Mouse (Mus musculus) G1E-ER4 (cell line): ENCODE measurements around the gene Krtap3-3. TPM values are rescaled to one million over a fixed set of nuclear protein-coding genes. Genes with fewer than 3 reads are reported as not detected.

Experiments used
- GATA1 ChIP-seq: IDR thresholded peaks from one replicate; pipeline ENCODE4 v1.8.0; 2012; ENCODE audit warnings: low read length, inconsistent platforms
- polyA plus RNA-seq: library from polyadenylated mRNA; stranded (reverse); fragments of >175 nt; gene quantifications from 2 replicates; pipeline ENCODE4 v1.2.3, GENCODE M21; 2012

The Krtap3-3 gene
- polyA plus RNA-seq, 1 experiment, result not detected

- no peak for TF ChIP-seq GATA1
Measured at GRCm38 (mm10) chr11:99547892-99548291, 2.8 kb downstream of the Krtap3-3 start.

GRCm38 (mm10) chr11:99539721-99540120 is 10.9 kb downstream of the Krtap3-3 start:
- TF ChIP-seq GATA1, result no peak

DNA sequence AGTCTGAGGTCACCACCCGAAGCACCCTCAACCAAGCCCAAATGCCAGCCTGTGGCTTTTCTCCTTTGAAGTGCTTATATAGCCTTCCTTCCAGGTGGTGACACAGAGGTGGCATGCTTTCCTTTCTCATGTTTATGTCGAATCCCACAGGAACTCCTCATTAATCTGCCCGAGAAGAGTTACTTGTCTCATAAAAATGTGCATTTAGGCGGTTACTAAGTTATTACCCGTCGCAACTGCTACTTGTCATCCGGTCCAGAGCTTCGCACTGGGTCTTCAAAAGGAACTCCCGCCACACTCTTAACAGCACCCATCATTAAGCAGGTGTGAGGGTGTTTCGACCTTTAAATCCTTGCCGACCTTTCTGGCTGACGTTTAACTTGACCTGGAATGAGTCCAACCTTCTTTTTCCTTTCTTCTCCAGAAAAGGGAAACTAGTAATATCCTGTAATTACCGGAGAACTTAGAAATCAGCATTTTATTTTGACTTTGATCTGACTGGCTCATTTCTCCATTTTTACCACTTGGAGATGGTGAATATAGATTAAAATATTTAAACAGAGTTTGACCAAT is 29.3 kb downstream of the Krtap3-3 start, which contains the start of gene Krt39:
Krt39 (minus strand) TSS at position 51 of the 573 bp plus-strand sequence.
- TF ChIP-seq GATA1, result no peak

- TF ChIP-seq GATA1, result no peak
Measured at GRCm38 (mm10) chr11:99514098-99514497, 36.6 kb downstream of the Krtap3-3 start.

Other genes starting within 250 kb of the Krtap3-3 start
- not detected in 2 replicates for gene Krt25, start 227.9 kb downstream of the Krtap3-3 start, polyA plus RNA-seq
- not detected in 2 replicates for gene Krt26, start 212.9 kb downstream of the Krtap3-3 start, polyA plus RNA-seq
- gene Krt27, start 199.8 kb downstream of the Krtap3-3 start, polyA plus RNA-seq, result not detected in 2 replicates
- not detected in 2 replicates for gene Krt28, start 176.0 kb downstream of the Krtap3-3 start, polyA plus RNA-seq
- 7.4 and 9.6 TPM in 2 replicates for gene Krt10, start 161.5 kb downstream of the Krtap3-3 start, polyA plus RNA-seq
- 0.03 TPM in 1 of 2 replicates, not detected in the other for gene Krt12, start 128.6 kb downstream of the Krtap3-3 start, polyA plus RNA-seq
- not detected in 2 replicates for gene Krt20, start 112.7 kb downstream of the Krtap3-3 start, polyA plus RNA-seq
- gene Krt23, start 57.7 kb downstream of the Krtap3-3 start, polyA plus RNA-seq, result not detected in 2 replicates
- not detected in 2 replicates for gene Krt39, start 29.5 kb downstream of the Krtap3-3 start, polyA plus RNA-seq
- not detected in 2 replicates for gene Krt40, start 7.7 kb downstream of the Krtap3-3 start, polyA plus RNA-seq
- gene Krtap3-2, start 6.0 kb upstream of the Krtap3-3 start, polyA plus RNA-seq, result not detected in 2 replicates
- gene Gm11939, start 8.6 kb upstream of the Krtap3-3 start, polyA plus RNA-seq, result not detected in 2 replicates
- gene Krtap3-1, start 15.8 kb upstream of the Krtap3-3 start, polyA plus RNA-seq, result not detected in 2 replicates
- not detected in 2 replicates for gene Krtap1-5, start 30.2 kb upstream of the Krtap3-3 start, polyA plus RNA-seq
- not detected in 2 replicates for gene Krtap1-4, start 32.8 kb upstream of the Krtap3-3 start, polyA plus RNA-seq
- gene Krtap1-3, start 40.5 kb upstream of the Krtap3-3 start, polyA plus RNA-seq, result not detected in 2 replicates
- not detected in 2 replicates for gene Krtap9-3, start 47.2 kb upstream of the Krtap3-3 start, polyA plus RNA-seq
- not detected in 2 replicates for gene Gm11938, start 52.4 kb upstream of the Krtap3-3 start, polyA plus RNA-seq
- not detected in 2 replicates for gene Gm11937, start 59.3 kb upstream of the Krtap3-3 start, polyA plus RNA-seq
- not detected in 2 replicates for gene Krtap2-4, start 64.0 kb upstream of the Krtap3-3 start, polyA plus RNA-seq
- gene Gm11562, start 69.6 kb upstream of the Krtap3-3 start, polyA plus RNA-seq, result not detected in 2 replicates
- gene Krtap4-1, start 77.4 kb upstream of the Krtap3-3 start, polyA plus RNA-seq, result not detected in 2 replicates
- not detected in 2 replicates for gene Krtap4-2, start 84.2 kb upstream of the Krtap3-3 start, polyA plus RNA-seq
- gene Krtap4-7, start 93.2 kb upstream of the Krtap3-3 start, polyA plus RNA-seq, result not detected in 2 replicates
- not detected in 2 replicates for gene Gm11555, start 99.4 kb upstream of the Krtap3-3 start, polyA plus RNA-seq
- gene Gm11563, start 108.1 kb upstream of the Krtap3-3 start, polyA plus RNA-seq, result not detected in 2 replicates
- gene Krtap4-6, start 115.1 kb upstream of the Krtap3-3 start, polyA plus RNA-seq, result not detected in 2 replicates
- gene Gm14190, start 139.9 kb upstream of the Krtap3-3 start, polyA plus RNA-seq, result not detected in 2 replicates
- gene Gm14180, start 183.4 kb upstream of the Krtap3-3 start, polyA plus RNA-seq, result not detected in 2 replicates
- not detected in 2 replicates for gene Gm11595, start 222.0 kb upstream of the Krtap3-3 start, polyA plus RNA-seq
- not detected in 2 replicates for gene Krtap4-8, start 229.8 kb upstream of the Krtap3-3 start, polyA plus RNA-seq
- gene Krtap4-9, start 234.3 kb upstream of the Krtap3-3 start, polyA plus RNA-seq, result not detected in 2 replicates
- gene Gm11596, start 242.6 kb upstream of the Krtap3-3 start, polyA plus RNA-seq, result not detected in 2 replicates
- gene Gm11569, start 248.1 kb upstream of the Krtap3-3 start, polyA plus RNA-seq, result not detected in 2 replicates